Mouse (Mus musculus) heart, adult 9 months (tissue): ENCODE measurements around the gene Plxnb1.

Experiments used
- DNase-seq, 2 experiments: peaks; one replicate each; pipeline ENCODE4 v3.0.0; 2022; ENCODE audit warnings: low spot score in 2 of 2

The Plxnb1 gene

GRCm38 (mm10) chr9:109101933-109102445 lies 6.8 kb downstream of the Plxnb1 start:
- DNase-seq = no peak

- no peak for DNase-seq
Measured at GRCm38 (mm10) chr9:109102541-109102940, 7.4 kb downstream of the Plxnb1 start.

- no peak for DNase-seq
Measured at GRCm38 (mm10) chr9:109103250-109103649, 8.1 kb downstream of the Plxnb1 start.

- no peak for DNase-seq
Measured at GRCm38 (mm10) chr9:109104083-109104482, 8.9 kb downstream of the Plxnb1 start.

- DNase-seq = no peak
Measured at GRCm38 (mm10) chr9:109105011-109105410, 9.8 kb downstream of the Plxnb1 start.

- DNase-seq = no peak
Measured at GRCm38 (mm10) chr9:109105648-109106047, 10.5 kb downstream of the Plxnb1 start.

- no peak for DNase-seq
Measured at GRCm38 (mm10) chr9:109107341-109107740, 12.2 kb downstream of the Plxnb1 start.

GRCm38 (mm10) chr9:109110240-109110639 lies 15.1 kb downstream of the Plxnb1 start:
- DNase-seq = no peak

GRCm38 (mm10) chr9:109111101-109111500 lies 15.9 kb downstream of the Plxnb1 start:
- no peak for DNase-seq

GRCm38 (mm10) chr9:109111591-109111990 lies 16.4 kb downstream of the Plxnb1 start:
- DNase-seq = no peak

- DNase-seq = no peak
Measured at GRCm38 (mm10) chr9:109113331-109113730, 18.1 kb downstream of the Plxnb1 start.

- no peak for DNase-seq
Measured at GRCm38 (mm10) chr9:109114276-109114675, 19.1 kb downstream of the Plxnb1 start.

- DNase-seq = no peak
Measured at GRCm38 (mm10) chr9:109114871-109115270, 19.7 kb downstream of the Plxnb1 start.

GRCm38 (mm10) chr9:109116205-109116604 lies 21.0 kb downstream of the Plxnb1 start:
- no peak for DNase-seq

GRCm38 (mm10) chr9:109118106-109118505 lies 22.9 kb downstream of the Plxnb1 start:
- peak; percentile 61 to 66 for DNase-seq

GRCm38 (mm10) chr9:109119571-109119970 lies 24.4 kb downstream of the Plxnb1 start:
- no peak for DNase-seq

- DNase-seq = no peak
Measured at GRCm38 (mm10) chr9:109120956-109121355, 25.8 kb downstream of the Plxnb1 start.

GRCm38 (mm10) chr9:109122553-109123085 lies 27.4 kb downstream of the Plxnb1 start:
- no peak for DNase-seq

- no peak for DNase-seq
Measured at GRCm38 (mm10) chr9:109123266-109123665, 28.1 kb downstream of the Plxnb1 start.

- DNase-seq = no peak
Measured at GRCm38 (mm10) chr9:109124164-109124563, 29.0 kb downstream of the Plxnb1 start.

GRCm38 (mm10) chr9:109125043-109125442 lies 29.9 kb downstream of the Plxnb1 start:
- no peak for DNase-seq

- no peak for DNase-seq
Measured at GRCm38 (mm10) chr9:109125481-109125880, 30.3 kb downstream of the Plxnb1 start.

- no peak for DNase-seq
Measured at GRCm38 (mm10) chr9:109127076-109127475, 31.9 kb downstream of the Plxnb1 start.

- no peak for DNase-seq
Measured at GRCm38 (mm10) chr9:109128211-109128610, 33.0 kb downstream of the Plxnb1 start.
